Mouse (Mus musculus) ES-E14 (cell line): Measurements from ENCODE around the gene Idnk. TPM values are rescaled to one million over a fixed set of nuclear protein-coding genes. Genes with fewer than 3 reads are reported as not detected.
A peak's percentile ranks its signal among the peaks of the same experiment; 100 is the strongest.

Experiments used
- DNase-seq: peaks from one replicate; pipeline ENCODE4 v3.0.0-alpha.2; 2013; ENCODE audit warnings: low read depth, low spot score
- H3K27ac ChIP-seq: 2 replicates; pipeline ENCODE4 v1.5.1; 2012; ENCODE audit warnings: low read depth, mild to moderate bottlenecking, low read length, moderate library complexity, mixed read lengths; ENCODE audit not compliant: poor library complexity, insufficient read depth, severe bottlenecking
- H3K36me3 ChIP-seq: 2 replicates; pipeline ENCODE4 v1.6.1; 2012; ENCODE audit warnings: mild to moderate bottlenecking, low read length, moderate library complexity, mixed read lengths; ENCODE audit not compliant: control insufficient read depth, poor library complexity, insufficient read depth, severe bottlenecking
- H3K4me1 ChIP-seq, 2 experiments: fragments of 150-350 bp in 1 of 2; sonication (generic) in 1 of 2; 2 replicates each; pipeline ENCODE4 v1.6.1; 2012; ENCODE audit warnings: low read length in 2 of 2, mild to moderate bottlenecking in 1 of 2, mixed read lengths in 1 of 2; ENCODE audit not compliant: control insufficient read depth in 2 of 2, insufficient read depth in 2 of 2, poor library complexity in 1 of 2
- H3K4me3 ChIP-seq, 2 experiments: fragments of 150-350 bp in 1 of 2; sonication (generic) in 1 of 2; 2 replicates each; pipeline ENCODE4 v1.5.1; 2012; ENCODE audit warnings: low read length in 2 of 2, low read depth in 1 of 2, mild to moderate bottlenecking in 1 of 2, mixed read lengths in 1 of 2; ENCODE audit not compliant: insufficient read depth in 1 of 2, poor library complexity in 1 of 2, severe bottlenecking in 1 of 2
- H3K9ac ChIP-seq: 2 replicates; pipeline ENCODE4 v1.6.1; 2012; ENCODE audit warnings: low read depth, mild to moderate bottlenecking, low read length, mixed read lengths; ENCODE audit not compliant: poor library complexity, insufficient read depth, severe bottlenecking
- H3K9me3 ChIP-seq: fragments of 150-350 bp; sonication (generic); 2 replicates; pipeline ENCODE4 v1.6.1; 2012; ENCODE audit warnings: low read depth, mild to moderate bottlenecking, low read length; ENCODE audit not compliant: control insufficient read depth, insufficient read depth
- CHD2 ChIP-seq: IDR thresholded peaks from 2 replicates; pipeline ENCODE4 v1.6.1; 2014; ENCODE audit warnings: mild to moderate bottlenecking, low read depth, low read length, inconsistent platforms
- HCFC1 ChIP-seq: IDR thresholded peaks from 2 replicates; pipeline ENCODE4 v1.6.1; 2012; ENCODE audit warnings: low read length, inconsistent platforms, borderline replicate concordance; ENCODE audit not compliant: insufficient read depth
- MAFK ChIP-seq: IDR thresholded peaks from 2 replicates; pipeline ENCODE4 v1.6.1; 2014; ENCODE audit warnings: mild to moderate bottlenecking, low read depth, low read length, inconsistent platforms; ENCODE audit not compliant: insufficient read depth
- ZC3H11A ChIP-seq: IDR thresholded peaks from 2 replicates; pipeline ENCODE4 v1.6.1; 2012; ENCODE audit warnings: low read depth, mild to moderate bottlenecking, inconsistent platforms, low read length, borderline replicate concordance
- ZNF384 ChIP-seq: IDR thresholded peaks from 2 replicates; pipeline ENCODE4 v1.6.1; 2012; ENCODE audit warnings: low read depth, low read length, inconsistent platforms
- in situ Hi-C, 2 experiments: fragments of 600-800 bp; cut with MboI; formaldehyde crosslinking; loops; one replicate each; pipeline ENCODE4 v1.15.1; 2025; ENCODE audit warnings: low sequenced_read_pairs in 2 of 2, inconsistent platforms in 1 of 2; ENCODE audit not compliant: unreplicated experiment in 2 of 2
- total RNA-seq: library from RNA; depleted of rRNA; stranded (reverse); fragments of 300-350 nt; gene quantifications from 2 replicates; pipeline ENCODE4 v1.2.3, GENCODE M21; 2012

Gene Idnk
- total RNA-seq, 1 experiment = 9.6 TPM

GRCm38 (mm10) chr13:58126862-58127765 is 30.3 kb upstream of the Idnk start:
- Histone ChIP-seq H3K4me3 (peak overlapping the region; percentile 83 to 85), H3K9me3 (no peaks in the 10 kb centered on the region), H3K9ac (peak overlapping the region; percentile 97), H3K4me1 (peaks cover 0 to 7% of the 10 kb centered on the region in 2 experiments; a peak in 1 of 4 replicates), H3K36me3 (peaks cover 10% of the 10 kb centered on the region), H3K27ac (peak overlapping the region; percentile 94)
- in situ Hi-C loops = no loop called here
- TF ChIP-seq MAFK (no peak), HCFC1 (no peak), CHD2 (no peak), ZNF384 (no peak), ZC3H11A (no peak)
- DNase-seq = no peak

DNA sequence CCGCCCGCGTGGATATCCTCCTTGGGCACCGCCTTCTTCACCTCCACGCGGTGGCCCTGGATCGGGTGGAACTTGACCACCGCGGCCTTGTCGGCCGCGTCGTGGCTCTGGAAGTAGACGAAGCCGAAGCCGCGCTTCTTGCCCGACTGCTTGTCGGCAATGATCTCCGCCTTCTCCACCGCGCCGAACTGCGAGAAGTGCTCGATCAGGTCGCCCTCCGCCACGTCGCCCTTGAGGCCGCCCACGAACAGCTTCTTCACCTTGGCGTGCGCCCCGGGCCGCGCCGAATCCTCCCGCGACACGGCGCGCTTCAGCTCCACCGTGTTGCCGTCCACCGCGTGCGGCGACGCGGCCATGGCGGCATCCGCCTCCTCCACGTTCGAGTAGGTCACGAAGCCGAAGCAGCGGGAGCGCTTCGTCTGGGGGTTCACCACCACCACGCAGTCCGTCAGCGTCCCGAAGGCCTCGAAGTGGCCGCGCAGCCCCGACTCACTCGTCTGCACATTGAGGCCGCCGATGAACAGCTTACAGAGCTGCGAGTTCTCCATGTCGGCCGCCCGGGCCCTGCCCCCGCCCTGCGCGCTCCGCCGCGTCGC is 29.6 kb upstream of the Idnk start:
- H3K9me3 ChIP-seq = no peaks in the 10 kb centered on the region
- H3K4me3 ChIP-seq = peak overlapping the region; percentile 83 to 85
- in situ Hi-C loops = no loop called here
- H3K27ac ChIP-seq = peak overlapping the region; percentile 94
- DNase-seq = no peak
- peak overlapping the region; percentile 97 for H3K9ac ChIP-seq
- TF ChIP-seq MAFK (no peak), HCFC1 (no peak), CHD2 (no peak), ZC3H11A (no peak), ZNF384 (no peak)
- peaks cover 10% of the 10 kb centered on the region for H3K36me3 ChIP-seq
- H3K4me1 ChIP-seq = peaks cover 0 to 7% of the 10 kb centered on the region in 2 experiments; a peak in 1 of 4 replicates

GRCm38 (mm10) chr13:58128396-58128767 is 29.1 kb upstream of the Idnk start, which contains the start of gene Hnrnpa0:
Gene Hnrnpa0 (minus strand): TSS chr13:58128556.
- Histone ChIP-seq H3K4me3 (peak within 1 kb of the TSS; percentile 83 to 85), H3K36me3 (peaks cover 10% of the 10 kb centered on the region), H3K9me3 (no peaks in the 10 kb centered on the region), H3K27ac (peak within 1 kb of the TSS; percentile 98), H3K9ac (peak within 1 kb of the TSS; percentile 99), H3K4me1 (peaks cover 0 to 7% of the 10 kb centered on the region in 2 experiments; a peak in 1 of 4 replicates)
- no peak for TF ChIP-seq HCFC1
- peak; percentile 75 for DNase-seq
- in situ Hi-C loops = no loop called here

DNA sequence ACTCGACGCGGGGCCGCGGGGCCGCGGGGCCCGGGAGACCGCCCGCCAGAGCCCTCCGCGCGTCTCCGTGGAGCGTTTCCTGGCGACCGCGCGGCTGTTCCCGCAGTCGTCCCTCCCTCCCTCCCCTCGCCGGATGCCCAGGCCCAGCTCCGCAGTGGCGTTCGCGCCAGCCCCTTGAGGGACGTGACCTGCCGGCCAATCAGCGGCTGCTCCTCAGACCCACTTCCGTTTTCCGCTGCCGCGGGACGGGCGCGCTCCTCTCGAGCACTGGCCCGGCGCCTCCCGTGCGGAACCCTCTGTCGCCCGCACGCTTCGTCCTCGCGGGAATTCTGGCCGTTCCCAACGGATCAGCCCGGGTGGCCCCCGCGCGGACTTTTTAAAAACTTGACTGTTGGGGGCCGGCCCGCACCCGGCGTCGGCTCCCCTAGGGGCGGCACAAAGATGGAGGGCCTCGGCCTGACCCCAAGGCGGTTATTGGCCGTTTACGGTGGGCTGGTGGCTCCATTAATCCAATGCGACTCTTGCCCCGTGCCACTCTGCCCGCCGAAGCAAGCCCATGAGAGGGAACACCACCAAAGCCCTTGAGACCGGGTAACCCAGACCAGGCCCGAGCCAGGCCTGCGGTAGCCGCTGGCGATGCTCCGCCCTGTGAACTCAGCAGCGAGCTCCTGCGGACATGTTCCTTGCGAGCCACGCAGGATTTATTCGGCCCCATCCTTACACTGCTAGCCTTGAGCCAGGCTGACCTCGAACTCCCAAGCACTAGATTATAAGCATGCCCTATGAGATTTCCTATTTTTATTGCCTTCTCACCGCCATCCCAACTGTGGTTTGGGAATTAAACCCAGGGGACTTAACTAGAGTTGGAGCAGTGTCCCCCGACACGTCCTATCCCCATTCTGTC is 28.4 kb upstream of the Idnk start:
- H3K9me3 ChIP-seq = no peaks in the 10 kb centered on the region
- H3K4me3 ChIP-seq = peak overlapping the region; percentile 83 to 85
- peak overlapping the region; percentile 99 for H3K9ac ChIP-seq
- DNase-seq = peak; percentile 77
- in situ Hi-C loops = no loop called here
- H3K36me3 ChIP-seq = peaks cover 10% of the 10 kb centered on the region
- peak overlapping the region; percentile 98 for H3K27ac ChIP-seq
- peaks cover 0 to 7% of the 10 kb centered on the region in 2 experiments; a peak in 1 of 4 replicates for H3K4me1 ChIP-seq
- TF ChIP-seq ZC3H11A (no peak), HCFC1 (0 out of 2 replicates have a peak, but pooled peaks have one; percentile 25), MAFK (no peak), ZNF384 (no peak)
